Mouse (Mus musculus) heart, adult 2 months (tissue): ENCODE results near the gene Mkln1. TPM values are rescaled to one million over a fixed set of nuclear protein-coding genes. Genes with fewer than 3 reads are reported as not detected.

Experiments used
- DNase-seq, 2 experiments: peaks; one replicate each; pipeline ENCODE4 v3.0.0; 2021
- H3K27ac ChIP-seq: fragments of 200-600 bp; 2 replicates; pipeline ENCODE4 v1.8.1; 2022
- H3K27me3 ChIP-seq: fragments of 200-500 bp; 2 replicates; pipeline ENCODE4 v1.6.1; 2012; ENCODE audit warnings: mild to moderate bottlenecking, low read length, inconsistent platforms, mixed read lengths; ENCODE audit not compliant: control insufficient read depth, insufficient read depth
- H3K36me3 ChIP-seq: fragments of 200-500 bp; 2 replicates; pipeline ENCODE4 v1.6.1; 2012; ENCODE audit warnings: low read length, inconsistent platforms; ENCODE audit not compliant: control insufficient read depth, insufficient read depth
- H3K4me1 ChIP-seq: fragments of 200-500 bp; 2 replicates; pipeline ENCODE4 v1.6.1; 2011; ENCODE audit warnings: low read length; ENCODE audit not compliant: control insufficient read depth, insufficient read depth
- H3K4me3 ChIP-seq: fragments of 200-600 bp; 2 replicates; pipeline ENCODE4 v1.8.1; 2022
- H3K79me2 ChIP-seq: fragments of 200-500 bp; replicated peaks from 2 replicates; pipeline ENCODE4 v1.6.1; 2012; ENCODE audit warnings: mild to moderate bottlenecking, inconsistent platforms, low read length, moderate library complexity, mixed read lengths; ENCODE audit not compliant: control insufficient read depth, insufficient read depth
- H3K9ac ChIP-seq: fragments of 200-500 bp; 2 replicates; pipeline ENCODE4 v1.6.1; 2012; ENCODE audit warnings: low read depth, mild to moderate bottlenecking, control low read depth, inconsistent platforms, low read length, mixed read lengths
- CTCF ChIP-seq: fragments of 200-600 bp; IDR thresholded peaks from 2 replicates; pipeline ENCODE4 v1.8.1; 2022; ENCODE audit warnings: antibody characterized with exemption, mild to moderate bottlenecking, moderate library complexity
- EP300 ChIP-seq: fragments of 200-500 bp; IDR thresholded peaks from 2 replicates; pipeline ENCODE4 v1.6.1; 2011; ENCODE audit warnings: low read depth, low read length, control low read depth; ENCODE audit not compliant: insufficient read depth
- POLR2A ChIP-seq: fragments of 200-500 bp; IDR thresholded peaks from 2 replicates; pipeline ENCODE4 v1.6.1; 2011; ENCODE audit warnings: mild to moderate bottlenecking, low read depth, low read length, control low read depth; ENCODE audit not compliant: insufficient read depth
- WGBS: fragments of 180-500 bp; shearing (Covaris S2); methylation state at CpG from one replicate; pipeline ENCODE4 v1.1.7; 2018; 5-methylcytosine and 5-hydroxymethylcytosine counted together
- intact Hi-C: fragments of 180-260 bp; cut with DNase I; formaldehyde crosslinking; loops from one replicate; pipeline ENCODE4 v1.15.1; 2025
- polyA plus RNA-seq: library from polyadenylated mRNA; depleted of rRNA; stranded (reverse); fragments of >200 nt; gene quantifications from 2 replicates; pipeline ENCODE4 v1.2.3, GENCODE M21; 2012
- total RNA-seq, 2 experiments: library from RNA; stranded (reverse); gene quantifications; 2 replicates each; pipeline ENCODE4 v1.2.3; 2021

Mkln1 gene
- total and polyA plus RNA-seq, 3 experiments = 52.5 to 157 (median 148) TPM

DNA sequence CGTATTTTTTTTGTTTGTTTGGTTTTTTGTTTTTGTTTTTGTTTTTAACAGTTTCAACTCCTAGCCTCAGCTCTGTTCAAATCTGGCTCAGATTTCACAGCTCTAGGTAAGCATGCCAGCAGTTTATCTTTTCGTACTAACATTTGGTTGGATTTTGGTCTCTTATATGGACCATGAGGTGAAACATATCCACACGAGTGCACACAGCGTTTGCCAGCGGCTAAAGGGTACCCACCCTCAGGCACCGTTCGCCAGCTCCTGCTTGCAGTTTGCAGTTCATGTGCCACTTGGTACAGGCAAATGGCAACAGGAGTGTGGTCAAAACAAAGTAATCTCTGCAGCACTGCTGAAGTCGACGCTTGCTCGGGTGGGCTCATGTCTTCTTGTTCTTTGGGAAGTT is 101.3 kb downstream of the Mkln1 start:
- WGBS = 92% methylated on average over 10 of the region's 10 CpGs
- Histone ChIP-seq H3K36me3 (peaks cover 10% of the 10 kb centered on the region), H3K27me3 (no peaks in the 10 kb centered on the region), H3K4me1 (no peaks in the 10 kb centered on the region), H3K4me3 (no peak overlapping the region), H3K27ac (no peak overlapping the region), H3K9ac (no peak overlapping the region), H3K79me2 (no peaks in the 10 kb centered on the region)
- TF ChIP-seq CTCF (no peak), POLR2A (no peak), EP300 (no peak)
- DNase-seq = no peak
- intact Hi-C loops = no loop called here

- Histone ChIP-seq H3K4me3 (no peak overlapping the region), H3K27me3 (no peaks in the 10 kb centered on the region), H3K27ac (no peak overlapping the region), H3K36me3 (peaks cover 10% of the 10 kb centered on the region), H3K79me2 (no peaks in the 10 kb centered on the region), H3K9ac (no peak overlapping the region), H3K4me1 (no peaks in the 10 kb centered on the region)
- 96% methylated on average over 2 of the region's 2 CpGs for WGBS
- DNase-seq = no peak
- no peak for TF ChIP-seq EP300
- no peak for TF ChIP-seq CTCF
- no peak for TF ChIP-seq POLR2A
- intact Hi-C loops = no loop called here
Observed at GRCm38 (mm10) chr6:31500260-31500659, 101.7 kb downstream of the Mkln1 start.

DNA sequence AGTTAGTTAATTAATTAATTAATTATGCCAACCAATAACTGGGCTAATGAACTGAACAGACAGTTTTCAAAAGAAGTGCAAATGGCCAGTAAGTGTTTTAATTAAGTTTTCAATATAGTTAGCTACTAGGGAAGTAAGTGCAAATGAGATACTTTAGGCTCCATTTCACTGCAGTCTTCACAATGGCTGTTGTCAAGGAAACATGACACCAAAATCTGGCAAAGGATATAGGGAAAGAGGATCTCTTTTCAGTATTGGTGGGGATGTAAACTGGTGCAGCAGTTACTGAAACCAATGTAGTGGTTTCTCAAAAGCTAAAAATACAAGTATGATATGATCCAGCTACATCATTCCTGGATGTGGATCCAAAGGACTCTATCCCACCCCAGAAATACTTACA is 102.2 kb downstream of the Mkln1 start:
- no peak for DNase-seq
- H3K36me3 ChIP-seq = peaks cover 12% of the 10 kb centered on the region
- H3K4me1 ChIP-seq = no peaks in the 10 kb centered on the region
- no peak overlapping the region for H3K9ac ChIP-seq
- TF ChIP-seq EP300 (no peak), POLR2A (no peak), CTCF (no peak)
- intact Hi-C loops = no loop called here
- H3K27me3 ChIP-seq = no peaks in the 10 kb centered on the region
- H3K27ac ChIP-seq = no peak overlapping the region
- no peaks in the 10 kb centered on the region for H3K79me2 ChIP-seq
- H3K4me3 ChIP-seq = no peak overlapping the region

DNA sequence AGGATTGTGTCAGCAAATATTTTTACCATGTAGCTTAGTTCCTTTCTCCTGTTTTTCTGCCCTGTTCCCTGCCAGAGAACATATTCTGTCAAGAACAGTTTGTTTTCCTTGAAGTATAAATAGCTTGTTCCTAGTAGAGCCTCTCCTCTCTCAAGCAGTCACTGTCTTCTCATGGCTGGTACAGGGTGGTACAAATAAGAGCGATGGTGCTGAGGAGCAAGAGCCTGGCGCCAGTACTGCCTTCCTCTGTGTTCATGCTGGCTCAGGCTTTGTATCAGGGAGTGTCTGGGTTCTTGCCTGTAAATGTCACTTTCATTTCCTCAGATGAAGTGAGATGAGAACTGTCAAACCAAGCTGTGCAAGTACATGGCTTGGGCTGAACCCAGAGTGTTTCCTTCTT is 104.1 kb downstream of the Mkln1 start:
- H3K79me2 ChIP-seq = no peaks in the 10 kb centered on the region
- intact Hi-C loops = no loop called here
- H3K27me3 ChIP-seq = no peaks in the 10 kb centered on the region
- H3K27ac ChIP-seq = no peak overlapping the region
- no peak for DNase-seq
- WGBS = 90% methylated on average over 2 of the region's 2 CpGs
- no peak overlapping the region for H3K4me3 ChIP-seq
- TF ChIP-seq EP300 (no peak), POLR2A (no peak), CTCF (no peak)
- peaks cover 12% of the 10 kb centered on the region for H3K36me3 ChIP-seq
- no peak overlapping the region for H3K9ac ChIP-seq
- no peaks in the 10 kb centered on the region for H3K4me1 ChIP-seq

DNA sequence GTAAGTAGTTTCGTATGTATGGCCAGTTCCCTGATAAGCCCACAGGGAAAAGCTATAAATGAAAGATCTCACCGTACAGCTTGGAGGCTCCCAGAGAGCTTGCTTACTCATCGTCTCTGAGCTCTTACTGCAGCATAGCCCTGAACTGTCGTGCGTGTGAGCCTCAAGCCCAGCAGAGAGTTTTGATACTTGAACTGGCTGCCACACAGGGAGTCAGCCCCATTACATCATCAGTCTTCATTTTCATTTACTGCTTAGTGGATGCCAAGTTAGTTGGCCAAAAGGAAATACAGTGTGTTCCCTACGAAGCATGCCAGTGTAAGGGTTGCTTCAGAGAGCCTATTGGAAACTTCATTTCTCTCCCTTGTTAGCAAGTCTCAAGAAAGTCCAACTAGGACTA is 115.2 kb downstream of the Mkln1 start:
- intact Hi-C loops = no loop called here
- DNase-seq = no peak
- 46% methylated on average over 6 of the region's 6 CpGs for WGBS

DNA sequence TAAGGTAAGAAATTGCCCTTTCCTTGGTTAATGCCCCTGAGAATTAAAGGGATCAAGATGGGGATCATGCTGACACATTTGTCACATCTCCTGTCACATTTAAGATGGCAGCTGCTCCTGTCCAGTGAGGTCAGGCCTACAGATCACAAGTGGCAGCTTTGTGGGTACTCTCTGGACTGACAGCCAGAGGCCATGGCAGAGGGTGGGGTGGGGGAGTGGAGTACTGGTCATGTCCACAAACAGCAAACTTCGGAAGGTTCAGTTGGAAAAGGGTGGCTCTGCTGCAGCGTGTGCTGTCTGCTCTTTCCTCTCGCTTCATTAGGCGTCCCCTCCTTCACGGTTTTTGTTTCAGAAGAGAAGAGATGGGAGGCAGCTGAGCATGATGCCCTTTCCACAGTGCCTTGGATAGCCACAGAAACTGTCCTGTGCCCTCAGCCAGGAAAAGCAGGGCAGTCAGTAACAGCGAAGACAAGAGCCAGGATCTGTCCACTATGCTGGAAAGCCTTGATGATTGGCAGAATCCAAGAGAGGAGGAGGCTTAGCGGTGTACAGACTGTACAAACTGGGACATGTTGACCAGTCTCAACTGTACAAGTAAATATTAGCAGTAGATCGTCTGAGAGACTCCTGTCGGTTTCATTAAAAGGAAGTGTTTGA is 119.3 kb downstream of the Mkln1 start:
- H3K9ac ChIP-seq = no peak overlapping the region
- H3K27me3 ChIP-seq = no peaks in the 10 kb centered on the region
- peaks cover 18% of the 10 kb centered on the region for H3K4me1 ChIP-seq
- intact Hi-C loops = no loop called here
- peak overlapping the region; percentile 74 for H3K27ac ChIP-seq
- DNase-seq = peak in 1 of 2 experiments; percentile 23
- no peak overlapping the region for H3K4me3 ChIP-seq
- H3K36me3 ChIP-seq = peaks cover 13% of the 10 kb centered on the region; the same call in 1 of the 2 replicates
- WGBS = 31% methylated on average over 9 of the region's 9 CpGs
- no peaks in the 10 kb centered on the region for H3K79me2 ChIP-seq
- TF ChIP-seq CTCF (no peak), POLR2A (no peak), EP300 (no peak)

More for the DNA sequence above, 115.2 kb downstream of the Mkln1 start:
- Histone ChIP-seq H3K9ac (no peak overlapping the region), H3K36me3 (peaks cover 8% of the 10 kb centered on the region), H3K27ac (no peak overlapping the region), H3K79me2 (no peaks in the 10 kb centered on the region), H3K4me1 (peaks cover 10% of the 10 kb centered on the region), H3K27me3 (no peaks in the 10 kb centered on the region), H3K4me3 (no peak overlapping the region)
- no peak for TF ChIP-seq POLR2A
